Mouse (Mus musculus) heart, embryonic 13.5 days (tissue): ENCODE data around the gene Cinp. TPM values are rescaled to one million over a fixed set of nuclear protein-coding genes. Genes with fewer than 3 reads are reported as not detected.

Source experiments
- ATAC-seq: fragments of 200-750 bp; cut with Nextera tagmentation; 2 replicates; pipeline ENCODE4 v1.8.0; 2017; ENCODE audit warnings: moderate TSS enrichment; ENCODE audit not compliant: insufficient number of reproducible peaks, low FRiP score, low TSS enrichment; ENCODE audit errors: extremely low read depth
- H3K27ac ChIP-seq: fragments of 300-500 bp; sonication (generic); replicated peaks from 2 replicates; pipeline ENCODE4 v1.5.1; 2015; ENCODE audit warnings: moderate library complexity, mild to moderate bottlenecking, inconsistent platforms
- H3K27me3 ChIP-seq: fragments of 300-500 bp; sonication (generic); replicated peaks from 2 replicates; pipeline ENCODE4 v1.6.1; 2015; ENCODE audit warnings: mild to moderate bottlenecking, inconsistent platforms
- H3K36me3 ChIP-seq: fragments of 300-500 bp; sonication (generic); 2 replicates; pipeline ENCODE4 v1.6.1; 2015; ENCODE audit warnings: mild to moderate bottlenecking, inconsistent platforms
- H3K4me1 ChIP-seq: fragments of 300-500 bp; sonication (generic); 2 replicates; pipeline ENCODE4 v1.6.1; 2015; ENCODE audit warnings: inconsistent platforms
- H3K4me2 ChIP-seq: fragments of 300-500 bp; sonication (generic); 2 replicates; pipeline ENCODE4 v1.6.1; 2015; ENCODE audit warnings: inconsistent platforms, mild to moderate bottlenecking, moderate library complexity
- H3K4me3 ChIP-seq: fragments of 300-500 bp; sonication (generic); 2 replicates; pipeline ENCODE4 v1.5.1; 2015; ENCODE audit warnings: moderate library complexity, mild to moderate bottlenecking, inconsistent platforms
- H3K9ac ChIP-seq: fragments of 300-500 bp; sonication (generic); 2 replicates; pipeline ENCODE4 v1.6.1; 2015; ENCODE audit warnings: inconsistent platforms, mild to moderate bottlenecking, moderate library complexity
- H3K9me3 ChIP-seq: fragments of 300-500 bp; sonication (generic); 2 replicates; pipeline ENCODE4 v1.6.1; 2016; ENCODE audit warnings: inconsistent platforms
- WGBS: fragments of 180-500 bp; shearing (Covaris S2); methylation state at CpG from one replicate; pipeline ENCODE4 v1.1.7; 2015; ENCODE audit warnings: mixed read lengths; 5-methylcytosine and 5-hydroxymethylcytosine counted together
- polyA plus RNA-seq: library from polyadenylated mRNA; unstranded; fragments of >200 nt; fragmentation: Nextera tagmentation; extraction: Ambion mirVana; gene quantifications from 2 replicates; pipeline ENCODE4 v1.2.1, GENCODE M21; 2015

Gene Cinp
- polyA plus RNA-seq, 1 experiment from 2014 or later, result 59.8 TPM

DNA sequence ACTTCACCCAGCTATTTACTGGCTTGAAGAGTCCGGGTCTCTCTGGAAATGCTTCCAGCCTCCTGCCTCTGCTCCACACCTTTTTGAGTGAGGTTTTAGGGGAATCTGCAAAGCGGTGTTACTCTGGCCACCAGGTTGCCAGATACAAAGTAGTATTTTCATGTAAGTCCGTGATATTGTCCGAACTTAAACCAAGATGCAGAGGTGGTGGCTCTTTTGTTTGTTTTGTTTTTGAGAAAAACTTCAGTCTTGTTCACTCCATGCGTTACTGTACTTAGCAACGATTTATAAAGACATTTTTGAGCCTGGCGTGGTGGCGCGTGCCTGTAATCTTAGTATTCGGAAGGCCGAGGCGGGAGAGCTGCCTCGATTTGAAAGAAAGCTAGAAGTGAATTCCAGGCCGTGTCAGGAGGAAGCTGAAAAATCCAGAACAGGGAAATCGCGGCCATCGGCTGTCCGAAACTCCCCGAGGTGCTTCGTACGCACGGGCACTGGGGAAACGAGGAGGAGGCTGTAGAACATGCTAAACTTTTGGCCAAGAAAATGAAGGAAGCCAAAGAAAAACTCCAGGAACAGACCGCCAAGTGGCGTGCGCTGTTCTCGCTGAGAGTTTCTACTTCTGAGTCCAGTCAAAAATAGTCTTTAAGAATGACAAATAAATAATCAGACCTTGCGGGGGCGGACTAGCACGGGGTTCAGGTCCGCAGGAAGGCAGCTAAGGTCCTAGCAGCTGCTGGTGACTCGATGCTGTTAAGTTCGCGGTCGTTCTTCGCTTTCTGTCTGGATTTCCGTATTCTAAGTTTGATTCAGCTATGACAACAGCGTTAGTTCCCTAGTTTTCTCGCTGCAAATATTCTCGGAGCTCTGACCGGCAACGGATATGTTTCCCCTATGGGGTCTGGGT, 44.5 kb downstream of the Cinp start:
- Histone ChIP-seq H3K4me1 (peaks cover 29% of the 10 kb centered on the region), H3K4me2 (peak overlapping the region; percentile 85), H3K36me3 (no peaks in the 10 kb centered on the region), H3K4me3 (peak overlapping the region; percentile 65), H3K9ac (peak overlapping the region; percentile 83), H3K27ac (peak overlapping the region; percentile 87), H3K27me3 (peaks cover 4% of the 10 kb centered on the region), H3K9me3 (no peaks in the 10 kb centered on the region)
- under 1% methylated on average over 42 of the region's 42 CpGs for WGBS
- no peak for ATAC-seq

DNA sequence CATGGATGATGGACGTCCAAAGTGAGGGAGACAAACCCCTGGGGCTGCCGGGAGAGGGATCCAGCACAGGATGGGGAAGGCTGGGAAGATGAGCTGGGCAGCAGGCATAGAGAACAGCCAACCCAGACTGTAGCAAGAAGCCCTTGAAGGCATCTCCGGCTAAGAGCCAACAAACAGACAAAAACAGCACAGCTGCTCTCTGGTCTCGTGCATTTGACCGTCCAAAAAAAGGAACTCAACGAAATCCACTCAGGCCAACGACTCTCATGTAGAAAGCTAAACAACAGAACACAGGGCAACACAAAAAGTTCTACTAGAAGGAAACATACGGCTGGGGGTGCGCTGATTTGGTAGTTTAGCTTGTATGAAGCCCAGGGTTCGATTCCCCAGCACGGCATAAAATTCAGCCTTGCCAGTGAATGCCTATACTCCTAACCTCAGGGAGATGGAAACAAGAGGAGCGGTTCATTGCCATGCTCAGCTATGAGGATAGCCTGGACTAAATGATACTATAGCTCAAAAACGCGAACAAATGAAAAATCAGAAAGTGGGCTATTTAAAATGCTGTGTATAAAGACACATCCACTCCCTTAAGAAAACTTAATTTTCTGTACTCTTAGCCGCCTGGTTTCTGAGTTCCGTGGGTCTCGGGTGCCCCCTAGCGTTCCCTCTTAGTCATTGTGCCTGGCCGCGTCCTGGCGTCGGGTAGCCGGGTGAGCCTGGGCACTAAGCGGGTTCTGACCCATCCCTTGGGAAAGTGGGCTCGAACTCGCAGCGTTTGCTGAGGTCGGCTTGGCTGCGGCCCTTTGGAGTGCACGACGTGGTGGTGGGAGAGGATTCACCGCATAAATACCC, 45.5 kb downstream of the Cinp start:
- WGBS, result 19% methylated on average over 32 of the region's 32 CpGs
- ATAC-seq, result no peak
- Histone ChIP-seq H3K4me3 (peak overlapping the region; percentile 65), H3K9ac (peak overlapping the region; percentile 83), H3K27ac (no peak overlapping the region), H3K9me3 (no peaks in the 10 kb centered on the region), H3K27me3 (peaks cover 4% of the 10 kb centered on the region), H3K36me3 (no peaks in the 10 kb centered on the region), H3K4me2 (peak overlapping the region; percentile 85), H3K4me1 (peaks cover 26% of the 10 kb centered on the region)

DNA sequence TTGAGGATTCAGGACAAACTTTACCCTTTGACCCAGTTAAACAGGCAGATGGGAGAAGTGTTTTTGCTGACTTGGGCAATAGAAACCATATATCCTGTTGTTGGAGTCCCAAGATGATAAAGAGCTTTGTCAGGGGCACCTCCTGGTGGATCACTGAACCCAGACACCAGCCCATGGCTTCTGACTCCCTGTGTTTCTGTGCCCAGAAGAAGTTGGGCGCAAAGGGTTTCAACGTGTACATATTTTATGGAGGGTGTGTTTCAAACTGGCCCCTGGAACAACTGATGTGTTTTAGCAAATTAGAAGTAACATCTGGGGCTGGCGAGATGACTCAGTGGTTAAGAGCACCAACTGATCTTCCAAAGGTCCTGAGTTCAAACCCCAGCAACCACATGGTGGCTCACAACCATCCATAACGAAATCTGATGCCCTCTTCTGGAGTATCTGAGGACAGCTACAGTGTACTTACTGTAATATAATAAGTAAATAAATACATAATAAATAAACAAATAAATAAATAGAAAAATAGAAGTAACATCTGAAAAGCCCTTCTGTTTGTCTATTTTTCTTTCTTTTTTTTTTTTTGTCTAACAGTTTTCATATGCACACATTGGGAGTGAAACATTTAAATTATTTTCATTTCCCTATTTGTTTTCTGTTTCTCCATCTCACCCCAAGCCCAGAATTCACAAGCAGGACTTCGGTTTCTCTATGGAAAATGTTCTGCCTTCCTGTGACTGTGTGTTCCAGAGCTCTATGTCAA, 47.0 kb downstream of the Cinp start:
- no peaks in the 10 kb centered on the region for H3K36me3 ChIP-seq
- H3K27ac ChIP-seq, result no peak overlapping the region
- H3K9ac ChIP-seq, result no peak overlapping the region
- no peaks in the 10 kb centered on the region for H3K9me3 ChIP-seq
- WGBS, result 58% methylated on average over 5 of the region's 5 CpGs
- ATAC-seq, result no peak
- no peaks in the 10 kb centered on the region for H3K27me3 ChIP-seq
- peaks cover 32% of the 10 kb centered on the region for H3K4me1 ChIP-seq
- no peak overlapping the region for H3K4me2 ChIP-seq
- no peak overlapping the region for H3K4me3 ChIP-seq

DNA sequence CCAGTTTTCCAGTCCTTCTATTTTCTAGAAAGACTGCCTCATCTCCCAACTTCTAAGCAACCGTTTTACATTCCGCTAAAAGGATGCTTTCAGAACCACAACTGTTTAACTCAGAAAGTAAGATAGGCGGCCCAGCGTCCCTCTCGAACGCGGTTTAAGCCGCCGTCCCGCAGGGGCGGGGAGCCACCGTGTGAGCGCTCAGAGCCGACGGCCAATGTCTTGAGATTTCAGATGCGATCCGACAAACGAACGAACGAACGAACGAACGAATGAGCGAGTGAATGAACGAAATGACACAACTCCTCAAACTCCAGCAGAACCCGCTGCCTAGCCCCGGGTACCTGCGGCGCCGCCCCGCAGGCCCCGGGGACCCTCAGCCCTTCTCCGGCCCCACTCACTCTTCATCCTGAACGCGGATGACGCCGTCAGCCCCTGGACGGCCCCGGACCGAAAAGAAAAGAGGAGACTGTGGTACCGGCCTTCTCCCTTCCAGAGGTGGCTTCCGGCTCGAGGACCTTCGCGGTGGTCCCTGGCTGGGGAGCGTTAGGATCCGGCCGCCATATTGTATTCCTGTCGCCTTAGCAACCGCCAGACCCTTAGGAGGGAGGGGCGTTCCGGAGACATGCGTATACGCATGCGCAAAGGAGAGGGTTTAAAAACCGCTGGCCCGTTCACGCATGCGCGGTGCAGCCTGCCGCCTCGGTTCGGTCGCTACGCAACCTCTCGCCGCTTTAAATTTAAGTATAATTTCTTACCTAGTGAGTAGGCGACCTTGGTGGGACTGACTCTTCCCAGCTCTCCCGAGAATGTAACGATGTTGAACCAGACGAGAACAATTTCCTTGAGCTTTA, 48.4 kb downstream of the Cinp start, which contains the start of gene Mok:
Mok (minus strand) TSS at position 592 of the 851 bp plus-strand sequence.
- Histone ChIP-seq H3K27ac (no peak within 1 kb of the TSS), H3K36me3 (no peaks in the 10 kb centered on the region), H3K27me3 (no peaks in the 10 kb centered on the region), H3K4me1 (peaks cover 27% of the 10 kb centered on the region), H3K4me2 (peak within 1 kb of the TSS; percentile 79), H3K9me3 (no peaks in the 10 kb centered on the region), H3K9ac (peak within 1 kb of the TSS; percentile 86), H3K4me3 (peak within 1 kb of the TSS; percentile 76)
- peak; percentile 44 for ATAC-seq
- under 1% methylated on average over 71 of the region's 71 CpGs for WGBS

DNA sequence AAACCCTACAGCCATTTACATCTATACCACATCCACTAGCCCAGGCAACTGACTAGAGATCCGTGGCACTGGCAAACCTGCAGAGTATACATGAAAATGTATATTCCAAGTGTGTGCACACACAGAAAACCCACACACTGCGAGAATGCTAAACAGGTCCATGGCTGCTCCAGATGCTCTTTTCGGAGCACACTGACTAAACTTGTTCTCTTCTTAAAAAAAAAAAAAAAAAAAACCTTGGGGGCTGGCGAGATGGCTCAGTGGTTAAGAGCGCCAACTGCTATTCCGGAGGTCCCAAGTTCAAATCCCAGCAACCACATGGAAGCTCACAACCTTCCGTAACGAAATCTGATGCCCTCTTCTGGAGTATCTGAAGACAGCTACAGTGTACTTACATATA, 51.1 kb downstream of the Cinp start:
- no peak for ATAC-seq
- Histone ChIP-seq H3K9me3 (no peaks in the 10 kb centered on the region), H3K4me2 (no peak overlapping the region), H3K36me3 (no peaks in the 10 kb centered on the region), H3K4me3 (no peak overlapping the region), H3K27ac (0 out of 2 replicates have a peak overlapping the region, but pooled peaks have one; percentile 62), H3K27me3 (no peaks in the 10 kb centered on the region), H3K9ac (no peak overlapping the region), H3K4me1 (peaks cover 18% of the 10 kb centered on the region)
- 87% methylated on average over 8 of the region's 8 CpGs for WGBS

DNA sequence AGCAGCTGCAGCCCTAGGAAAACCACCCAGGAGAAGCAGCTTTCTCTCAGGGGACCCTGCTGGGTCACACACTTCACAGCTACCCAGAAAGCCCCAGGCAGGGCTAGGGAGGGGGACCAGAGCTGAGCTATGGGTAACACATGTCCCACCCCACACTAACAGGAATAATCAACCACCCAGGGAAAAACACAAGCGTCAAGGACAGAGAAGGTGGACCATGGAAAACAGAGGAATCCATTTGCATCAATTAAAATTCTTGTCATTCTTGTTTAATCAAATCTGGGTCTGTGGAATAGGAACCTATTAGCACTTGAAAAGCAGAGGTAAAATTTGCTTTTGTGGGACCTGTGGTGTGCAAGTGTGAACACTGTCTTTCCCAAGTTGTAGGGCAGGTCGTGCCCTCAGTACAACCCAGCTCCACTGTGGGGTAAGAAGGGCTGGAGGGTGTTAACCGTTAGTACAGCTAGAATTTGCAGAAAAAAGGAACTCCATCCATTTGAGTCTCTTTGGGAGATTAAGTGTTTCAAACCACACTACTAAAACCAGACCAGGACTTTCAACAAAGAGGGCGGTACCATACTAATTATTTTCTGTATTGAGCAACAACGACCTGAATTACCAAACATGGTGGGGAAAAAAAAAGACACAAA, 51.6 kb downstream of the Cinp start:
- ATAC-seq, result no peak
- Histone ChIP-seq H3K27ac (peak overlapping the region; percentile 62), H3K4me1 (peaks cover 18% of the 10 kb centered on the region), H3K36me3 (no peaks in the 10 kb centered on the region), H3K4me3 (no peak overlapping the region), H3K4me2 (peak overlapping the region; percentile 34; the same call in 1 of the 2 replicates), H3K27me3 (no peaks in the 10 kb centered on the region), H3K9me3 (no peaks in the 10 kb centered on the region), H3K9ac (peak overlapping the region; percentile 61)
- WGBS, result 39% methylated on average over 5 of the region's 5 CpGs

DNA sequence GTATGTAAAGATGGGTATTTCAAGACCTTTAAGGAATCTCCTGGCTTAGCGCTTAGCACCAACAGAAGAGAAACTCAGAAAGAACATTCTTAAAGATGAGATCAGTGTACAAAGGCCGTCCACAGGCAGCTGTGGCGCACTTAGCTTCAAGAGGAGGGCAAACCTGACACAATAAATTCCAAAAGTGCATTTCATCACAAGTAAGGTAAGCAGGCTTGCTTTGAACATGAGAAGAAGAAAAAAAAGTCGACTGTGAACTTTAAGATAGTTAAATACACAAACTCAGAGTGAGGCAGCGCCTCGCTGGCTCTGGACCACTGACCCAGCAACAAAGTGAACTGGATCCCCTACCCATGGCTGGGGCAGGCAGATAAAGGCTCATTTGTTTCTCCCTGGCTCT, 52.2 kb downstream of the Cinp start:
- H3K9ac ChIP-seq, result peak overlapping the region; percentile 61
- no peak overlapping the region for H3K4me3 ChIP-seq
- no peaks in the 10 kb centered on the region for H3K9me3 ChIP-seq
- no peaks in the 10 kb centered on the region for H3K27me3 ChIP-seq
- ATAC-seq, result no peak
- 41% methylated on average over 6 of the region's 6 CpGs for WGBS
- peak overlapping the region; percentile 62 for H3K27ac ChIP-seq
- H3K4me1 ChIP-seq, result peaks cover 18% of the 10 kb centered on the region
- no peaks in the 10 kb centered on the region for H3K36me3 ChIP-seq
- H3K4me2 ChIP-seq, result peak overlapping the region; percentile 34; the same call in 1 of the 2 replicates

DNA sequence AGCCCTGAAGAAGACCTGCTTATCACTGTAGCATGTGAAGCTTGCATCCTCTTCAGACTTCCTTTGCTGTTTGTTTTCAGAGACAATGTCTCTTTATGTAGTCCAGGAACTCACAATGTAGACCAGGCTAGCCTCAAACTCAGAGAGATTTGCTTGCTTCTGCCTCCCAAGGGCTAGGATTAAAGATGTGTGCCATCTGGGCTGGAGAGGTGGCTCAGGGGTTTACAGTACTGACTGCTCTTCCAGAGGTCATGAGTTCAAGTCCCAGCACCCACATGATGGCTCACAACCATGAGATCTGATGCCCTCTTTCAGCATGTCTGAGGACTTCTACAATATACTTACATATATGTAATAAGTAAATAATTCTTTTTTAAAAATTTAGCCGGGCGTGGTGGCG, 53.8 kb downstream of the Cinp start:
- Histone ChIP-seq H3K36me3 (no peaks in the 10 kb centered on the region), H3K27me3 (no peaks in the 10 kb centered on the region), H3K9me3 (no peaks in the 10 kb centered on the region), H3K4me3 (no peak overlapping the region), H3K9ac (no peak overlapping the region), H3K4me2 (no peak overlapping the region), H3K4me1 (peaks cover 17% of the 10 kb centered on the region), H3K27ac (no peak overlapping the region)
- ATAC-seq, result no peak
- 92% methylated on average over 3 of the region's 3 CpGs for WGBS

DNA sequence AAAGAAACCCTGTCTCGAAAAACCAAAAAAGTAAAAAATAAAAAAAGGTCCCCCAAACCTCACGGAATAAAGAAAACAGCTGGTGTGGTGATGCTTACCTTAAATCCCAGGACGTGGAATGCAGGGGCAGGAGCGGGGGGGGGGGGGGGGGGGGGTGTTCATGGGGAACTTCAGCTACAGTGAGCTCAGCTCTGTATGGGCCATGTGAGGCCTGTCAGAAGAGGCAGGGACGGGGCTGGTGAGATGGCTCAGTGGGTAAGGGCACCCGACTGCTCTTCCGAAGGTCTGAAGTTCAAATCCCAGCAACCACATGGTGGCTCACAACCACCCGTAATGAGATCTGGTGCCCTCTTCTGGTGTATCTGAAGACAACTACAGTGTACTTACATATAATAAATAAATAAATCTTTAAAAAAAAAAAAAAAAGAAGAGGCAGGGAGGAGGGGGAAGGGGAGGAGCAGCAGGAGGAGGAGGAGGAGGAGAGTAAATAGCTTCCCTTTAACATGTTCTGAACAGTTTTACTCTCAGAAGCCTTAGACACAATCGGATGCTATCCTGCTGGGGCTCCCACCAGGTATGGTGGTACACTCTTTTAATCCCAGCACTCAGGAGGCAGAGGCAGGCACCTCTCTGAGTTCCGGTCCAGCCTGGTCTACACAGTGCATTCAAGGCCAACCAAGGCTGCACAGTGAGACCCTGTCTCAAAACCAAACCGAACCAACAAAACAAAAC, 58.5 kb downstream of the Cinp start:
- Histone ChIP-seq H3K4me1 (no peaks in the 10 kb centered on the region), H3K27ac (no peak overlapping the region), H3K9ac (no peak overlapping the region), H3K4me2 (no peak overlapping the region), H3K36me3 (no peaks in the 10 kb centered on the region), H3K9me3 (no peaks in the 10 kb centered on the region), H3K4me3 (no peak overlapping the region), H3K27me3 (no peaks in the 10 kb centered on the region)
- no peak for ATAC-seq
- 76% methylated on average over 10 of the region's 11 CpGs for WGBS
